Mouse (Mus musculus) cerebellum, adult 18-20 months (tissue): ENCODE results near the gene Sall1.

Source experiments
- DNase-seq, 2 experiments: peaks; one replicate each; pipeline ENCODE4 v3.0.0; 2021

Gene Sall1

DNA sequence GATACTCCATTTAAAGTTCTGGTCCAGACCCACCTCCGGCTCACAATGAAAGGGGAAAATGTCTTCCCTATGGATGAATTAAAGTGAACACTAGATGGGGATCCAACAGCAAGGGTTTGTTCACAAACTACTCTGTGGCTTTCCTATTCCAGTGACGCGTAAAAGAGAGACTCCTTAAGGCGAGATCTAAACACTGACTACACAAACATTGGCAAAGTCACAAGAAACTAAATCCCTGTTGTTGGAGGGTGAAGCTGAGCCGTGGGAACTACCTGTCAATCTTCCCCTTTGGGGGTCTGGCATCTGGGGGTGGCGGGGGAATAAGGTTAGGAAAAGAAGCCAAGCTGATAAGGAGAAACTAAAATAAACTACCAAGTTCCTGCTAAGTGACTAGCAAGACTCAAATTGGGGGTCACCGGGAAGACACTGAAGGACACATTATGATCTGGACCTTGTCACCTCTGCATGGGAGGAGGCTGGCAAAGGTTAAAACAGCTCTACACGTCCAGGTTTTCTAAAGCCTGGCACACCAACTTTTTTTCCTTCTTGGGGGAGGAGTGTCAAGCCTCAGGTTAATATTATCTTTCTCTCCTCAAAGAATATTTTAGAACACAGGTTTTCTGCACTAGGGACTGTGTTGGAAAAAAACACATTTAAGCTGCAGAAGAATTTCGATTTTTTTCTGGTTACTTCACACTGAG, 6.3 kb downstream of the Sall1 start:
- no peak for DNase-seq

DNA sequence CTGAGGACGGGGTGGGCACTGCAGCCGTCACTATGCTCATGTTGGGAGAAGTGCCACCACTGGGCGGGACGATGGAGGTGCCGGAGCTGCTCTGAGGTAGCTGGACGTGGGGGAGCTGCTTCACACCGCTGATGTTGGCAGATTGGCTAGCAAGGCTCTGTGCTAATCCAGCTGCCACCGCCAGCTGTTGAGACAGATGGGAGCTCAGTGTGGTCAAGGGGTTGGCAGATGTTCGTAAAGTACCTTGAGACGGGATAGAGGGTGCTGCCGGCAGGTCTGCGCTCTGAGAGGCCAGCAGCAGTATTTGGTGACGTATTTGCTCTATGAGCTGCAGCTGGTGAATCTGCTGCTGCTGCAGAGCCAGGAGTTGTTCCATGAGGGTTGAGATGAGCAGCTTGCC, 11.6 kb downstream of the Sall1 start:
- no peak for DNase-seq

DNA sequence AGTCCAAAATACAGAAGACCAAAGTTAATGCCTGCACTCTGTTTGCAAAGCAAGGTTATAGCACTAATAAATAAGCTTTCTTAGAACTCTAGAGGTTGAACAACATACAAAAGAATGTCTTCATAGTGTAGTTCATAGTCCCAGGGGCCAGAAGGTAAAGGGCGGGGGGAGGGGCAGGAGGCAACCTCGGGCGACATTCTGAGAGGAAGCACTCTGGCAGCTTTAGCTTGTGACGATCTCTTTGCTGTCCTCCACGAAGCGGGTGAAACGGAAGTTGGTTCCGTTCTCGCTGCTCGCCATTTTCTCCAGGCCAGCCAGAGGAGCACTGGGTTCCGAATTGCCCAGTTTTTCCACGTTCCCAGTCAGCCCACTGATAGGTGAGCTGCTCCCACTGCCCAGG, 15.8 kb downstream of the Sall1 start:
- DNase-seq = no peak

DNA sequence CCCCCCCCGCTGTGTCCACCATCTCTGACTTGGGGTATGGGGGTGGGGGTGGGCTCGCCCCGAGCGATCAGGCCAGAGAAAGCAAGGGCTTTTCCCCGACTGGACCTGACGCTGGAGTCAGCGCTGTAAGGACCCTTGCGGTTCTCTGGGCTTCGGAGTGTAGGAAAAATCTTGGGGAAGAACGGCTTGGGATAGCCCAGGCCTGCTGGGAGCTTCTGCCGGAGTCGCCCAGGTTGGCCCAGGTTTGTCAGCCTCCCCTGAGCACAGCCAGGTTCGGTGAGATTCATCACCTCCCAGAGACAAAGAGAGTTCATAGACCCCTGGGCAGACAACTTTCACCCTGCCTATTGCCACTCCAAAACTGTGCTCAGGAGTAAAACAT, 17.8 kb downstream of the Sall1 start:
- no peak for DNase-seq

DNA sequence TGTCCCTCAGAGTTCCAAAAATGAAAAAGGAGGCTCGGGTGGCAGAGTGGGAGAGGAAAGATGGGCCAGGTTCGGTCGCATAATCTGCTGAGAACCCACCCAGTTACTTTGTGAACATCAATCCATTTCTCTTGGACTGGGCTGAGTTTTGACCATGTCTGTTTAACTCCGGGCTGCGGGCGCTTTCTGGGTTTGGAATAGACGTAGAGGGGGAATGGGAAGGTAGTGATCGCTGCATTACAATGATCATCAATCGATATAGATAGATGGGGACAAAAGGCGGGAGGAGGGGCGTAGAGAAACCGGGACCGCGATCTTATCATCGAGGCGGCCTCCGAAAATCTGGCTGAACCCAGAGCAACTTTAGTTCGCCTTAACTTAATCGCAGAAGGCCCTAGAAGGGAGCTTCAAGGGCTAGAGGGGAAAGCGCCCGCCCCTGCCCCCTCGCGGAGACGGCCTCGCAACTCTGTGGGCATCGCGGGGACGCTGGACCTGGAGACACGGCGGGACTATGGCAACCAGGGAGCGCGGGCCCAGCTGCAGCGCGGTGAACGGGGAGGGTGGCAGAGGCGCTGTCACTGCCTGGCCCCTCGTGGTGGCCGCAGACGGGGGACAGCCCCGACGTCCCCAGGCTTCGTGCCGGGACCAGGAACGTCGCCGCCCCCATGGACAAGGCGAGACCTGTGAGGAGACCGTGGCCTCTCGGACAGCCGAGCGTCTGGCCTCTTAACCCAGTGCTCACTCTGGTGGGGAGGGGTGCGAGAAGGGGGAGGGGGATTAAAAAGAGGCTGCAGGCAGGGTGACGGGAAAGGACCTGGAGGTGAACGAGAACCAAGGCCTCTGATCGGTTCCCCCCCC, 18.5 kb downstream of the Sall1 start:
- DNase-seq = no peak

DNA sequence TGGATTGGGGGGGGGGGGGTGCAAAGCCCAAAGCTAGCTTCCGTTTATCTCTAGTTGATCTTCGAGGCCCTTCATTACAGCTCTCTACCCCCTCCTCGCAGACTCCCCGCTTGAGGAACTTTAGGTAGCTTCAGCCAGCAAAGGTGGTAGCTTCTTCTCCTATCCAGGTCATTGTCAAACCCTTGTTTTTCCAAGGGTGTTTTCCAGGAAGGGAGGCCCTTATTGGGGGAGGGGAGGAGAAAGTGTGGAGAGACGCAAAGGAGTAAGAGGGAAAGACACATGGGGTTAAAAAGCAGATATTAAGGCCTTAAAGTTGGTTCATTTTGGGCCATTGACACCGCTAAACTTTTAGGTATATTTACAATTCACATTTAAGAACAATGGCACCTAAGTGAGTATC, 19.2 kb downstream of the Sall1 start:
- DNase-seq = no peak

DNA sequence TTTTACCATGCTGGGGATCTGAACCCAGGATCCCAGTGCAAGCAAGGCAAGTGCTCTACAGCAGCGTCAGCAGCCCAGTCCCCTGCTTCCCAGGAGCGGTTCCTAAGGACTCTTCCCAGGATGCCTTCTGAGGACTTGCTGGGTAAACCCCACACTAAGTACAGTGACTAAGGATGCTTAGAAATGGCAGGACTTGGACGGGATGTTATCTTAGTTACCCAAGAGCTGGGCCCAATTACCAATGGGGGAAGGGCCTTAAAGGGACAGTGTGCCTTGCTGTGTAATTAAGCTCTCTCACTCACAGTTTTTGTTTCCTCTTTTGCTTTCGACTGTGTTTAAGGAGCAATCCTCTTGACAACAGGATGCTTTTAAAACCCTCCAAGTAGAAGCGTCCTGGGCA, 22.8 kb downstream of the Sall1 start:
- no peak for DNase-seq

DNA sequence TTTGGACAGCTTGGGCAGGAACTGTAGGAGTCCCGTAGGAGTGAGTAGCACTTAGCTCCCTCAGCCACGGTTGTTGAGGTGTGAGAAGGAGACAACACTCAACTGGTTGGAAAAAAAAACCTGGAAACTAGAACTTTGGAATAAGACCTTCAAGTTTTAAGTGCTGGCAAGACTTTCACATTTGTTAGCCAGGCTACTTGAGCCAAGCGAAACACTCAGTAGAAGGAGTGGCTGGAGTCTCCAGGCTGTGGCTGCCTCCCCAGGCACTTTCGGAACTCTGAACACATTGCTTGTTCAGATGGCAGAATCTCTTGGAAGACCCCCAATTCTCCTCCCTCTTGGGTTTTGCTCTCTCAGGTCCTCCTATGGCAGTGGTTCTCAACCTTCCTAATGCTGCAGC, 26.1 kb downstream of the Sall1 start:
- no peak for DNase-seq

DNA sequence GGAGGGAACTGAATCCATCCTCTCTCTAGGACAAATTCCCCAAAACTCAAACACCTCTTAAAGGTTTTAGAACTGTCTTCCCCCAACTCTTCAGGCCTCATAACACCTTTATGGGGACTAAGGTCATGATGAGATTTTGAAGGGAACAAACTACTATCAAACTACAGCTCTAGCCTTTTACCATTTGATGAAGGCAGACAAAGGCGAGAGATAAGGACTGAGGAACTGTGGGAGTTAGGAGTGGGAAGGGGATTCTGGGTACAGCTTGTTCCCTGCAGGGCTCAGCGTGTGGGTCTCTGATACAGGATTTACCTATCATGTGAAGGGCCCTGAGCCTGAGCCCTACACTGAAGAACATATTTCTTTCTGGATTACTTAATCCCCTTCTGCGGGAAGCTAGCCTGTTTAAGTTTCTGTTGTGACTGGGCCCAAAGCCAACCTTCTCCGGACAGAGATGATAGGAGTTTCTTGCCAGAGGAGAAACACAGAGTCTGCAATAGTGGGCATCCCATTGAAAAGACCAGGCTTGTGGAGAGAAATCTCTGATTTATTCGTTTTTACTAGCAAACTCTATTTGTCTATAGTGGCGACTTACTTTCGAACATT, 27.4 kb downstream of the Sall1 start:
- no peak for DNase-seq

DNA sequence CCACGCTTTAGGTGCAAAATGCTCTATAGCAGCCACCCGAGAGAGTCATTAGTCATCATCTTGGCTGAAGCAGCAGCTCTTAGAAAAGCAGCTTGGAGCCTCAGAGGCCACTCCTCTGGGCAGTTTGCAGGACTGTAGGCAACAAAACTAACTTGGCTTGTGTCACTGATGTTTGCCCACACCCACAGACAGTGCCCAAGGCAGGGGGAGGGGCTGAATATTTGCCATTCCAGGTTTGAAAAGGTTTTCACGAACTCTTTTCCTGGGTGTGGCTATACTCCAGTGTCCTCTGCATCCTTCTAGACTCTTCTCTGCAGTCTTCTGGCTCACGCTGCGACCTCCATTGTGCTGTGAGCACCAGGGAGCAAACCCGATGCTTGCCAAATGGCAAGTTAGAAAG, 28.4 kb downstream of the Sall1 start:
- DNase-seq = no peak

DNA sequence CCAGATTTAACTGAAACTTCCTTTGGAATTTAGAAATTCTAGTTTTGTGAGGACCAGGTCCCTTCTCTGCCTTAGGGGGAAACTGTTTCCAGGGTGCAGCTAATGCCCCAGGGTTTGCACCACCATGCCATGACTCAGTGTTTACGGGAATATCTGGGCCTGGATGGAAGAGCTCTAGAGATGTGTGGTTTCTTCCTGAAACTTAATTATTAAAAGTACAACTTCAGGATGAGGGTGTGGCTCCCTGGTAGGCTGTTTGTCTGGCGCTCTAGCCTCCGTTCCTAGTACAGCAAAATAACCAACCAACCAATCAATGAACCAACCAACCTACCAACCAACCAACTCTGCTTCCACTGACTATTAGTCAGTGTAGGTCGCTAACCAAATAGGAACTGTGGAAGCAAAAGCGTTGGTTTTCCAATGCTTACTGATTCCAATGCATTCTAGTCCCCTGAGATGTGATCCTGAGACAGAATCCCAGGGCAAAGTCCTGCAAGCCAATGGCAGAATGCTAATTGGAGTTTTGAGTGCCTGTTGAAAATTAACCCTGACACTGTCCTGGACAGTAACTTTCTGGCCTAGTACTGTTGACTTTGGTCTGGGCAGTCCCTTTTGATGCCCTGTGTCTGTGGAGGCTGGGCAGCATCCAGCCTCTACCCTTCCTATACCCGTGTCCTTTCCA, 31.0 kb downstream of the Sall1 start:
- DNase-seq = no peak

DNA sequence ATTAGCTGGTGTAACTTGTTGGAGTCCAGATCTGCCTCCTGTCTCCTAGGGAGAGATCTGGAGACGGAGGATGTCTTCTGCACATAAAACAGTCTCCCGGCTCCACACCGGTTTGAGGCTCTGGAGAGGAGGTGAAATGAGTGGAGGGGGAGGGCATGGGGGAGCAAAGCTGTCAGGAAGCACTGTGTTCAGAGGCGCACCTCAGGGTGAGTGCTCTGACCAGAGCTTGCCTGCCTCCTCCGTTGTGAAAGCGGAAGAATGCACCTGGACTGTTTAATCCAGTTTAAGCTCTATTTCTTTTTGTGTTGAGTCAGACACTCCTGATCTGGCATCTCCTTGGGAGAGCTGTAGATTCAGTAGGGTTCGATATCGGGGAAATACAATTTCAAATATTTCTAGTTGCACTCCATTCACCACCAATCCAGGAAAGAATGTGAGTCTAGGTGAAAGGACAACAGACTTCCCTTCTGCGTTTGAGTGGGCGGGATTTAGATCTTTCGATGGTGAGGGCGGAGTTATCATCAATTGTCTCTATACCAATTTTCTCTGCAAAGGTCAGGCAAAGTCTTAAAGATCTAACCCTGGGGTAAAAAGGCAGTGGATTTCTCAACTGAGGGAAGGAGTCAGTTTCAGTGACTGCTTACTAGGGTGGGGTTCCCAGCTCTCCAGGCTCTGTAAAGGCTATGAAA, 31.8 kb downstream of the Sall1 start:
- DNase-seq = no peak

DNA sequence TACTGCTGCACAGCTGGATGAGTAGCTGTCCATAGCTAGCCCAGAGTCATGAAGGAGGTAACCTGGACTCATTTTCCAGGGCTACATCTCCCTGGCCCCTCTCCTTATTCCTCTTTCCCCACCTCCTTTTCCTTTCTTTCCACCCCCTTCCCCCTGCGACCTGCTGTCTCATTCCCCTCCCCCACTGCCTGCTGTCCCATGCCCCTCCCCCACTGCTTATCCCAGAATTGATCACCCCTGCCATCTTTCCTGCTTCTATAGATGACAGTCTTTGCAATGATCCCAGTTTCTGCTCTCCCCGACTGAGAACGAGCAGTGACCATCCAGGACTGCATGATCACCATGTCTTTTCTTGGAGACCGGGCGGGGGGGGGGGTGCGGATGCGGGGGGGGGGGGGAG, 35.2 kb downstream of the Sall1 start:
- DNase-seq = no peak

DNA sequence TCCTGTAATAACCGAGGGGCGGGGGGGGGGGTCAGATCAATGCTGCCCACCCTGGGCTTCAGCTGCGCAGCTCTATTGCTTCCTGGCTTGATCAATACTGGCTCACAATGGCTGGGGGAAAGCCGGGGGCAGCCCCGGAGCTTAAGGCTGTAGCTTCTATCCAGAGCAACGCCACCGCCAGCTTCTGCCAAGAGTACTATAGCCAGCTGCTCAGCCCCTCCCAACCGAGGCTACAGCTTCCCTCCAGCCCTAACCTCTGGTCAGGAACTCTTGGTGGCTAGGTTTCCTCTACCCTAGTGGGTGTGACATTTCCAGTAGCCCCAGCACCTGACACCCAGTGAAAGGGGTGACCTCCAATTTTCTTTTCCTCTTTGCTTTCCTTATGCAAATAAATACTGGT, 36.8 kb downstream of the Sall1 start:
- DNase-seq = no peak

DNA sequence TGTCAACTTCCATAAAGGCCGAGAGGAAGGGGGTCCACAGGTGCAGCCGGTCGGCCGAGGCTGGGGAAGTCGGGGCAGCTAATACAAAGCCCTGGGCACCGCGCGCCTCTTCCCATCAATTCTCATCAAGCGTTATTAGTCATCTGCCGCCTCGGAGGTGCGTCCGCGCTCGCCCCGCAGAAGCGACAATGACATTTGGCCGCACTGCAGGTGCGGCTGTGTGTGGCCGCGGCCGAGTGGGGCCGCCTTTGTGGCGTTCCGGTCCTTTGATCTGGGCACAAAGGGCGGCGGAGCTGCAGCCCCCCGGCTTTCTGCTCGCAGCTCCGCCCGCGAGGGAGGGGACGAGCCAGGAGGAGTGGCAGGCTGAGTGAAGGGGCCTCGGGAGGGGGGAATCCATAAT, 37.5 kb downstream of the Sall1 start:
- no peak for DNase-seq

DNA sequence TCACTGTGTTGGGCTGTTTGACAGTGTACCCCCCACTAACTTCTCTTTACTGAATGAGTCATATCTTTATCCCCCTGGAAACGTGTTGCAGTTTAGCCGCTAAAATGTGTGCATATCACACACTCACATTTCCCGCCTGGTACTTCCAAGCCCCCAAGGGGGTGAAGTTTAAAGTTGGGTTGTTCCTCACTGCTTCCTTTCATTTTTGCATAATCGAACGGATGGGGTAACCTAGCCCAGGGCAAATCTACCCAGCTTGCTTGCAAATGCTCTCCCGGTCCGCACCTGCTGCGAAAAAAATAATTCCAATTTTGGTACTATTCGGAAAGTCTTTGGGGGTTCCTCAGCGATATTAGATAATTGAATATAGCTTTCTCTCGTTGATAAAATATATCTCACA, 38.2 kb downstream of the Sall1 start:
- no peak for DNase-seq

DNA sequence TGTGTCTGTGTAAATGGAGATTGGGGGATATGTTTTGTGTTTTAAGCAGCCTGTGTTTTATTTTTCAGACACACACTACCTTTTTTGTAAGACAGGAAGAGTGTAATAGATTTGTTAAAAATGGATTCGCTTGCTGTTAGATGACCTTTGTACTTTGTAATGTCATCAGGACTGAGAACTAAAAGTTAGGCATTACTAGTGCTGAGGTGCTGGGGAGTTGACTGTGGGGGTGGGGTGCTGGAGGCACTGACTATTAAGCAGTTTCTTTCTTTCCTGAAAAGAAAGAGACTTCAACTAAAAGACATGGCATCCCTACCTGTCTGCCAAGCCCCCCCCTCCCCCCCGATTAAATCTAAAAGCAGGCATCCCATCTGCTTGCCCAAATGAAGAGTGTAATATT, 39.9 kb downstream of the Sall1 start:
- DNase-seq = no peak

DNA sequence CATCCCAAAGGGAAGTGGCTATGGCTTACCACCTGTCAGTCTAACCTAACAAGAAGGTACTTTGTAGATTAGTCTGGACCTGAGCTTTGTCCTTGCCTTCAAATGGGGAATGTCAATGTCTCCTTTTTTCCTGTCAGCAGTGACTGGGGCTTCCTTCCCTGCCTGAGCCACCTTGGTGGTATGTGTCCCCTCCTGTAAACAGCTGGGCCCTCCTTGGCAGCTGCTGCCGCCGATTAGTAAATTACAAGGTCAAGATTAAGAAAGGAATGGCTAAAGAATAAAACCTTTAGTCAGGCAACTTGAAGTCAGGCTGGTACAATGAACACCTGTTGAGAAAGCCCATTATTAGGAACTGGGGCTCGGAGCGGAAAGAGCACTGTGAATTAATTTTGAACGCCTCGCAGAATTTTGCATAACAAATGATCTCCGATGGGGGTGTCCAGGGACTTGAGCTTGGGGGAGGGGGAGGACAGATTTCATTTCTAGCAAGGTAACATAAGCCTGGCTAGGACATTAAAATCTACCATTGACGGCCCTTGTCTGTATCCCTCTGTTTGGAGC, 40.5 kb downstream of the Sall1 start:
- no peak for DNase-seq

DNA sequence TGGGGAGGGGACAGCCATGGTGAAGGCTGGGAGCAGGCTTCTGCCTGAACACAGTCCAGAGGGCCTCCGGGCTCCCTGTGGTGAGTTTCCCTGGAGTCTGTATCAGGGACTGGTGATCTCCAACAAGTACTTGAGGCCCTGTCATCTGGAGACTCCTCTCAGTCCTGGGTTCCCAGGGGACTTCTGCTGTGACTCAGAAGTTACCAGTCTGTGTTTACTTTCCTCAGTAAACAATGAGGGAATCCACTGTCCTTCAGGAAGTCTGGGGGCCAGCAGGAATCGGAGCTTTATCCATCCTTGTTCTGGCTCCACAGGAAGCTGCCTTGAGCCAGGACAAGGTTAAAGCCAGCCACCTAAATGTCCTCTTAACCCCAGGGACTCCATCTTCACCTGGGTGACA, 41.8 kb downstream of the Sall1 start:
- DNase-seq = no peak

DNA sequence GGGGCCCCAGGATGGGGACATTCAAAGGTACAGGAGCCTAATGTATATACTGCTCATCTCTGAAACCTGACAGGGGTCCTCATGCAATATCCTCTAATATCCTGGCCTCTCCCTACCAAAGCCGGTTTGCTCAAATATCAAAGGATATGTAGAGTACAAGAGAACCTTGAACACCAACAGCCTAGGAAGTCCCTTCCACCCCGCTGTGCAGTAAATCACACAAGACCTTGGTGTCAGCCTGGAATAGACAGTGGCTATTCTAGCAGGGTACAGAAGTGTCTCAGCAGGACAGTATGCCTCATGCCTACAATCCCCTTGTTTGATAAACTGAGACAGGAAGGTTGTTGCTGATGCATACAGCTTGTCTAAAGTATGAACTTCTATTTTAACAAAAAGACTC, 46.7 kb downstream of the Sall1 start:
- DNase-seq = no peak

DNA sequence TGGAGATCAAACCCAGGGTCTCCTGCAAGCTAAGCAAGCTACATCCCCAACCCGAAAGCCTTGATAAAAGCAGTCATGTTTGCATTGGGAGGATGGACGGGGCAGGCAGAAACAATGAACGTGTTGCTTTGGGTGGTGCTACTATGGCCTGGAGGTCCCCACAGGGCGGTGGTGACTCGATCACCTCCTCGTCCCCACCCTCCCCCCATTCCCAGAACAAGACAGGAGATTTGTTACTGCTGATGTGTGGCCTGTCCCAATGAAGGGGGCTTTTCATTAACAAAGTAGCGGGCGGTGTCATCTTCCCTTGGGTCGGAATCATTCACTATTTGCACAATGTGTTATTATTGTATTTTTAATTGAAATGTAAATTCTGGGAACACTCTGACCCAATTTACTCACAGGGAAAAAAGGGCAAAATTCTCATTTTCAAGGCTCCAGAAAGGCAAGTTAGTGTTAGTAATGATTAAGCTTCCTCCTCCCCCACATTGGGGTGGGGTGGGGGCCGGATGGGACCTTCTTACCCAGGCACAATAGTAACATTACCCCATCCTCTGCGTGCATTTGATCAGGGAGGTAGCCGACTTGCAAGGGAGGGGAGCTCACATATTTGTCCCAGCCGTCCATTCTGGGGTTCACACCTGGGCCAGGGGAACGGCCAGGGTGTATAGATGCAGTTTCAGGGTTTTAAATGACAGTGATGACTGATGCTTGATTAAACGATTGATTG, 52.0 kb downstream of the Sall1 start:
- DNase-seq = no peak

DNA sequence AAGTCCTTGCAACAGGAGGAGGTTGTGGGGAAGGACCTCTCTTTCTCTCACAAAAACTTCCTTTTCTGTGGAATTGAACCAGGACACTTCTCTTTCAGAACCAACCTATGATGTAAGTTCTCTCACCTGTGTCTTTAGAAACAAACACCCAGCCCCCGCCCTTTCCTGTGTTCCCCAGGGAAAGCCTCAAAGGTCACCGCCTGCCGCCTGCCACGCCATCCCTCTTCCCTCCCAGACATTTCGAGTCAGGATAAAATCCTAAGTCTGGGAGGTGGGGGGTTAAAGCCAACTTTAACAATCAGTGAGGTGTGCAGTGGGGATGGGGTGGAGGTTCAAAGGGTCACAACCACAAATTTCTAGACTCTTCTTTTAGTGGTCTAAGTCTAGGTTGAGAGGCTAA, 52.8 kb downstream of the Sall1 start:
- no peak for DNase-seq
